Mouse (Mus musculus) right cerebral cortex, adult 2 months (tissue): ENCODE data around the gene Cdc14a.

Experiments used
- DNase-seq, 2 experiments: peaks; one replicate each; pipeline ENCODE4 v3.0.0; 2021 to 2022; ENCODE audit warnings: low spot score in 2 of 2

Cdc14a gene

DNA sequence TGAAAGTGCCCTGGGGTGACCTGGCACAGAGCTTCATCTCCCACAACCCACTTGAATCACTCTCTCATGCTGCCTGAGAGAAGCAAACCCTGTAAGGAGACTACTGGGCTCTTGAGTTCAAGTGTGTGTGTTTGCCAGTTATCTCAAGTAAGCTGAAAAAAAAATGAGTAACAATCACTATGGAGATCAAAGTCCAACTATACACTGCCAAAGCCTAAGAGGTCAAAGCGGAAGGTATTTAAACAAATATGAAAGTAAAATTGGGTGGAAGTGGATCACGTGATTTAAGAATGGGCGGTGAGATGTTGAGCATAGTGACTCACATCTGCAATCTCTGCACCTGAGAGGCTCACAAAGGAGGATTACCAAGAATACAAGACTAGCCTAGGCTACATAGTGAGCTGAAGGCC is 9.4 kb downstream of the Cdc14a start:
- DNase-seq: no peak

GRCm38 (mm10) chr3:116412954-116413724 is 10.7 kb downstream of the Cdc14a start:
- DNase-seq: no peak

- no peak for DNase-seq
These were observed 13.8 kb downstream of the Cdc14a start for GRCm38 (mm10) chr3:116410051-116410450.

DNA sequence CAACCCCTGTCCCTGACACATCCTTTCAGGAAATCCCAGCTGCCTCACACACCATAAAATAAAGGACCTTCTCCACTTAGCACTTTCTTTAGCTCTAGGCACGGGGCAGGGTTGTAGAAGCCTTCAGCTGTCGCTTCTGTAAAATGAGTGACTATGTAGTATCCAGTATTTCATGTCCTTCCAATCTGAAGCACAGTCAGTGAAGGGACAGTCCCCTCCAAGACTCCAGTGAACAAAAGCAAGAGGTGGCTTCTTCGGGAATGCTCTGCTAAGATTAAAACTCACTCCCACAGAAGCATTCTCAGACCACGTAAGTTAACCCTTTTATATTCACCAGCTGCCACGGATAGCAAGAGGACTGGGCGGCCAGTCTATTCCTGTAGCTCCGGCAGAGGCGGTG is 14.3 kb downstream of the Cdc14a start:
- DNase-seq: no peak

GRCm38 (mm10) chr3:116408856-116409255 is 15.0 kb downstream of the Cdc14a start:
- DNase-seq: no peak

DNA sequence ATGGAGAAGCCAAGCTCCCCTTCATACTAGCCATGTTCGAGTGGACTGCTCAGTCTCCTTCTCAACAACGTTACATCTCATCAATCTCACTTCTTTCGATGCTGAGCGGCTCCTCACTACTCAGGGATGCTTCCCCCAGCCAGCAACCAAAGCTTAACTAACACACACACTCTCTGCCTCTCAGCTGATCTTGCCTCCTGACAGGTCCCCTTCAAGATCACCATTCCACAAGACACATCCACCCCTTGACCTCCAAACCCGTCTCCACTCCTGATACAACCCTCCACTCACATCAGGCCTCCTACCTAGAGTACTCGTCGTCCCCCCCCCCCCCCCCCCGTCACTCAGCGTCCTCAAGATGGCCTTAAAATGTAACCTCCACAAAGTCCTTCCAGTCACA is 18.3 kb downstream of the Cdc14a start:
- DNase-seq: no peak

DNA sequence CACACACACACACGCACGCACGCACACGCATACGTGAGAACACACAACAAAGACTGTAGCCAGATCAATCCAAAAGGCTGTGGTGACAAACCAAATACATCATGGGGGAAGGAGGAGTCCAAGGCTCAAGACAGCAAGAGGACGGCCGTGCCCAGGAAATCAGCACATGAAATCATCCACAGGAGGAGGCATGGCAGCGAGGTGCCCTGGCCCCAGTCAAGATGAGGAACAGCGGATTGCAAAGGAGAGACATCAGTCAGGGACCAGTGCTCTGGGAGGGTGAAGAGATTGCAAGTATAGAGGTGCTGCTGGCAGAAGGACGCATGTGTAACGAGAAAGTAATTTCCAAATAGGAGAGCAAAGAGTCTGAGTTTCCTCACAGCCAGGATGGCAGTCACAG is 22.4 kb downstream of the Cdc14a start:
- DNase-seq: no peak

GRCm38 (mm10) chr3:116399349-116400090 is 24.3 kb downstream of the Cdc14a start:
- peak in 1 of 2 experiments; percentile 15 for DNase-seq

DNA sequence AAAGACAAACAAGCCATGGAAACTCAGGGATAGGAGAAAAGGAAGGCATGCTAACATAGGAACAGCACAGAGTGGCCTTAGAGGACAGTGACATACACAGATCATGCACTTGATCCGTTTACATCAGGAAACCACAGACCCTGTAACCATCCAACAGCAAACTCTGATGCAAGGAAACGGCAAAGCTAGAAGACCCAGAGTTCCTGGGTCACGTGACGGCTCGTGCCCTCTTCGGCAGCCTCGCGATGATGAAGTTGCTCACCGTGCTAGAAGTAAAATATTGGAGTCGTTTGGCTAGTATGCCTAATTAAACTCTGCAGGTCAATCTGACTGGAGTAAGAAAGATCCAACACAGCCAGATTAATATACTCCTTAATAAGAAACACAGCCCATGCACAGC is 25.3 kb downstream of the Cdc14a start:
- DNase-seq: no peak

DNA sequence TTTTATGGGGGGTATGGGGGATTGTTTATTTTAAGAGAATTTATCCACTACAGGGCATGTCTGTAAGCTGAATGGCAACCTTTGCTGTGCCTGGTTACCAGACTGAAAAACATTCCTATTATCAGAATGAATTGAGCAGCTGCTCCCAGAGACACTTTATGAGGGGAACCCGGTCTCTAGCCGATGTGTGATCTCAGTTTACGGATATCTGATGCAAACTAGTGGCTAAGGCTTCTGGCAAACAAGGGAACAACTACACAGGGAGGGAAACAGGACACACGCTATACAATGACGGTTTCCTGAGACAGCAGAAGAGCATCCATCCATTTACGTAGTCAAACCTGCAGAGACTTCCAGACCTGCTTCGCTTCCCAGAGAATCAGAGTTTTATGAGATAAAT is 25.9 kb downstream of the Cdc14a start:
- no peak for DNase-seq

DNA sequence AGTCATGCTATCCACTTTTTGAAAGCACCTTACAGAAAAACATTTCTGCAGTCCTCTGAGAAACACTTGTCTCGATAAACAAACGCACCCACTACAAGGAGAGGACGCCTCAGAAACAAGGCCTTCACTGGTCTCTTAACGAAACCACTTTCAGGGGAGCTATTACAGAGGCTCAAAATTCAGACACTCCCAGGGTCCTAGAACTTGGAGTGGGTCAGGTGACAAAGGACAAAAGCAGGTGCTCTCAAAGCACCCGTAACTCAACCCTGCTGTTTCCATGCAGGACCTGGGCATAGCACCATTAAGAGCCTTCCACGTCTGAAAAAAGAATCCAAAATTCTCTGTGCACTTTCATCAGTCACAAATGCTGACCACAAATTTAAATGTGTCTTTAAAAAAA is 26.5 kb downstream of the Cdc14a start:
- no peak for DNase-seq

- no peak for DNase-seq
These were observed 27.3 kb downstream of the Cdc14a start for GRCm38 (mm10) chr3:116396571-116396970.

DNA sequence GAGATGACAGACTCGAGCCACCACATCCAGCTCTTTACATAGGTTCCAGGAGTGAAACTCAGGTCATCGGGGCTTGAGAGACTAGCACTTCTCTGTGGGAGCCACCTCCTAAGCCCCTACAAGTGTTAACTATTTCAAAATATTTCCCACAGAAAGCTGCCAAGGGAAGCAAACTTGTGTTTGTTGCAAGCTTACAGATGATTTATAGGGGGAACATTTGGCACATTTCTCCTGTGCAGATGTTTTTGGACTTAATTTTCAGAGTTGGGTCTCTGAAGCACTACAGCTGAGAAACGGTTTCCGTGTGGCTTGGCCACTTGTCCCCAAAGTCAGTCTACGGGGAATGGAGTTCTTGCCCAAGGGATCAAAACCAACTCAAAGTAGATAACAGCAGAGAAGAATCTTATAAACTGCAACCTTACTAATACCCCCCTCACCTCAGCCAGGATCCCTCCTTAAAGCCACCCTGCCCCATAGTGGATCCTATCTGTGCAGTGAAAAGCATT is 28.9 kb downstream of the Cdc14a start:
- no peak for DNase-seq

DNA sequence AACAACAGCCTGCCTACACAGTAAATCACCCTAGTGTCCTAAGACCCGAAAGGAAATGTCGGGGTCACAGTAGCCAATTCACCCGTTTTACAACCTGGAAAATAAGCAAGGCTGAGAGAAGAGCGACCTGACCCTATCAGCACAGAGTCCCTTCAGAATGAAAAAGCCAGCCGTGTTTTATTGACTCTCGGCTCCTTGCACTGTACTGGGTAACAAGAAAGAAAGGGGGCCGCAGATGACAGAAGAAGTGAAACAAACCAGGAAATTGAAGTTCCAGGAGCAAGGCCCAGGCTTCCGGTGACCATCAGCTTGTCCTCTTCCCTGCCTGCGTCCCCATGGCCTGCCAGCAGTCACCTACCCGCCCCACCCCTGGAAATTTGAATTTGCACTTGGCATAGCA is 32.4 kb downstream of the Cdc14a start:
- DNase-seq: no peak

- no peak for DNase-seq
These were observed 34.0 kb downstream of the Cdc14a start for GRCm38 (mm10) chr3:116389500-116390470.

DNA sequence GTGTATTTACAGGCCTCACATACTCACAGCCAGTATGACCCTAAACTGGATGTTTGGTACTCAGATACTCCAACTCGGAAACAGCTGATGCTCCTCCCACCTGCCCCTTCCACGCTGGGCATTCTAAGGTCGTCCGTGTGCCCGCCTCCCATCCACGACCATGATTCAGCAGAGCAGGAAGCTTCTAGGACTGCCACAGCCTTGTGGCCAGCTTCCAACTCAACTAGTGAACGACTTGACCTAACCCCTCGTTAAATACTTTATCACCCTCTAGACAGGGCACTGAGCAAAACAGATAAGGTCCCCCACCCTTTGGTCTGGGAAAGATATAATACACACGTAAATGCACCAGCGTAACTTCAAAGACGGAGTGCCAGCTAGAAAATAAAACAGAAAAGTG is 35.0 kb downstream of the Cdc14a start:
- no peak for DNase-seq

- no peak for DNase-seq
These were observed 36.9 kb downstream of the Cdc14a start for GRCm38 (mm10) chr3:116386886-116387285.

DNA sequence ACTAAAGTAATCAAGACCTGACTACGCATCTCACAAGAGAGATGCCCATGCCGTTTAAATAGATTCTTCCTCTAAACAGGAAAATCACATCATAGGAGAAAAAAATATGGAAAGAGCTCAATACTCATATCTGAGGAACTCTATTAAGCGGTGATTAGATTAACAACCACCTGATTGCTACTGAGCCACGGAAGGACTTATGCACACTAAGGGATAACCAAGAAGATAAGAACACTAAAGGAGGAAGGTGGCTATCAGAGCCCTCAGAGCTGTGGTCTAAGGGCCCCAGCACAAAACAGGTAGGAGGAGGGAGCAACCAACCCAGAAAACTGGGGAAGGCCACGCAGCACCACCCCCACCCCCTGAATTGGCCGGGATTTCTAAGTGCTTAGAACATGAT is 37.5 kb downstream of the Cdc14a start:
- DNase-seq: no peak

DNA sequence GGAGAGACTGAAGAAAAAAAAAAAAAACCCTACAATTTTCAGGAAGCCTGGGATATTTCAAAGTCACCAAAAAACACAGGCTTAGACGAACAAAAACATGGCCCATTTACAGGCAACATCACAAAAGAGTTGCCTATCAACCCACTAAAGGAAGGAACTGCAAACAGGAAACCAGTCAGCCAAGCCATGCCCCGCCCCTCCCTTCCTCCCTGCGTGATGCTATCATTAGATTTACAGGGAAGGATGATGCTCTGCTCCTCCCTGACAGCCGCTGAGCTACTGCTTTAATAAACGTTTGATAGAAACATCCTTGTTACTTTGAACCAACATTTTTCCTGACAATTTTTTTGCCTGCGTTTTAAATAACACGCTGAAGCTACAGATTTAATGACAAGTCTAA is 39.5 kb downstream of the Cdc14a start:
- no peak for DNase-seq

DNA sequence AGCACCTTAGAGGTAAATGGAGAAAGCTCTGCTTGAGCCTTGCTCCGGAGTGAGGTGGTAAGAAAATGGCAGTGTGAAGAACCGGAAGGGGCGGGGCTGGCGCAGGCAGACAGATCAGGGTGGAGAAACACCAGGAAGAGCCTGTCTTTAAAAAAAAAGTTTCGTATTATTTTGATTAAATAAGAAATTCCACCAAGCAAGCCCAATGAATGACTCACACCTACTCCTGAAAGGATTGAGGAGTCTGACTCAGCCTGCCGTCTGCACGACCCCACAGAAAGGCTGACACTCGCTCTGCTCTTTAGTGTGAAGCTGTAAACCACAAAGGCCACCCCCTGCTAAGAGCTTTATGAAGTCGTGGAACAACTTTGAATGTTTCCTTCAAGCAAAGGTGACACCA is 43.5 kb downstream of the Cdc14a start:
- DNase-seq: no peak

GRCm38 (mm10) chr3:116375442-116375841 is 48.4 kb downstream of the Cdc14a start:
- DNase-seq: no peak

GRCm38 (mm10) chr3:116374486-116374885 is 49.3 kb downstream of the Cdc14a start:
- DNase-seq: no peak
